28 mouse cellular contexts compared by ENCODE assay signal in the genomic region with DNA sequence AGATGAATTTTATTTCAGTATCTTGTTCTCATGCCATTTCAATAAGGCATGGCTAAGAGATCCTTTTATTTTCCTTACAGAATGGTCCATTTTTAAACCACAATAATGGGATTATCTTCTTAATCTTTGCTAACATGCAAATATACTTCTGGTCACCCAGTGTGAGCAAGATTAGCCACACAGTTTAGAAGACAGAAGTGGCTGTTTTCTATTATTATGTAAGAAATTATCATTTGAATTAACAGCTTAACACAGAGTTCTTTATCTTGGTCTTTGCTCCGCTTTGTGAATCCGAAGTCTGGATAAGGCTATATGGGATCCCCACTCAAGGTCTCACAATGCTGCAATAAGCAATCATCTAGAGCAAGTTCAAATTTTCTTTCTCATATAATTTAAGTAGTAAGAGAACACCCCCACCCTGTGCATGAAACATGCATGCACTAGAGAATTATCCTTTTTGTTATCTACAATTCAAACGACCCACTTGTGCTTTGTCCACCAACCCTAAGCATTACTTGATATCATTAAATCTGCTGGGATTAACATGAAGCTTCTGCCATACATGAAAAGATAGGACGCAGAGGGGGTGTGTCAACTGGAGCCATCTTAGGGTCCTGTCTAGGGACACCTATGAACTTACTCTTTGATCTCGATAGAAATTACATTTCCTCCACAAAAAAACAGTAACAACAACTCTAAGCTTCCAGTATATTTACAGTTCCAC. TPM values are rescaled to one million over a fixed set of nuclear protein-coding genes. Genes with fewer than 3 reads are reported as not detected.
A peak's percentile ranks its signal among the peaks of the same experiment; 100 is the strongest.
DNase-seq lines count a peak whose midpoint lies in the region; ATAC-seq lines count a peak whose summit lies in the region.
"Had no signal": no experiment of that assay in that cellular context is flagged by ENCODE, and none has a peak within 500 bp of the region (broad histone marks: within the 10 kb centered on the region; RNA-seq: fewer than 3 reads in every experiment).

No protein-coding gene starts in this region.

- no peak overlapping the region for H3K4me2 ChIP-seq in forebrain, embryonic 11.5 days (ENCODE audit: low read depth, low read length, severe bottlenecking)
- no peak overlapping the region for H3K4me2 ChIP-seq in forebrain, embryonic 14.5 days (ENCODE audit: low read length)
- H3K4me2 ChIP-seq in midbrain, embryonic 12.5 days (replicated peaks): no peak overlapping the region
- H3K4me2 ChIP-seq in midbrain, embryonic 15.5 days: no peak overlapping the region
- H3K4me2 ChIP-seq: embryonic facial prominence, embryonic 13.5 days; forebrain, embryonic 15.5 days; heart, embryonic 13.5 days; hindbrain, embryonic 13.5 days had no signal

- no peak overlapping the region for H3K9ac ChIP-seq in forebrain, embryonic 11.5 days (ENCODE audit: low read length)
- H3K9ac ChIP-seq in forebrain, embryonic 14.5 days (ENCODE audit: low read length): no peak overlapping the region
- no peak overlapping the region for H3K9ac ChIP-seq in midbrain, embryonic 12.5 days (replicated peaks)
- no peak overlapping the region for H3K9ac ChIP-seq in midbrain, embryonic 15.5 days
- H3K9ac ChIP-seq: embryonic facial prominence, embryonic 13.5 days; forebrain, embryonic 15.5 days; heart, embryonic 13.5 days; hindbrain, embryonic 13.5 days had no signal

- H3K27me3 ChIP-seq in forebrain, embryonic 11.5 days (ENCODE audit: control insufficient read depth, insufficient read depth, low read length): no peaks in the 10 kb centered on the region
- no peaks in the 10 kb centered on the region for H3K27me3 ChIP-seq in forebrain, embryonic 14.5 days (replicated peaks; ENCODE audit: control insufficient read depth, insufficient read depth, low read length)
- peaks cover 20% of the 10 kb centered on the region for H3K27me3 ChIP-seq in midbrain, embryonic 12.5 days
- peaks cover 34% of the 10 kb centered on the region; the same call in 1 of the 2 replicates for H3K27me3 ChIP-seq in midbrain, embryonic 10.5 days (ENCODE audit: low read depth, poor library complexity, severe bottlenecking)
- H3K27me3 ChIP-seq in midbrain, embryonic 15.5 days (replicated peaks): no peaks in the 10 kb centered on the region
- H3K27me3 ChIP-seq: embryonic facial prominence, embryonic 13.5 days; forebrain, embryonic 15.5 days; heart, embryonic 13.5 days; hindbrain, embryonic 13.5 days had no signal

- H3K9me3 ChIP-seq in forebrain, embryonic 11.5 days (ENCODE audit: control insufficient read depth, low read length): no peaks in the 10 kb centered on the region
- H3K9me3 ChIP-seq in forebrain, embryonic 14.5 days (replicated peaks; ENCODE audit: control insufficient read depth, low read length): no peaks in the 10 kb centered on the region
- no peaks in the 10 kb centered on the region for H3K9me3 ChIP-seq in midbrain, embryonic 12.5 days
- 0 out of 2 replicates have a peak, but pooled peaks cover 2% of the 10 kb centered on the region for H3K9me3 ChIP-seq in midbrain, embryonic 10.5 days (replicated peaks)
- no peaks in the 10 kb centered on the region for H3K9me3 ChIP-seq in midbrain, embryonic 15.5 days
- H3K9me3 ChIP-seq: embryonic facial prominence, embryonic 10.5 days; embryonic facial prominence, embryonic 13.5 days; forebrain, embryonic 15.5 days; heart, embryonic 10.5 days; heart, embryonic 13.5 days; hindbrain, embryonic 13.5 days had no signal

- H3K27ac ChIP-seq in forebrain, embryonic 11.5 days (ENCODE audit: low read depth, low read length): no peak overlapping the region
- H3K27ac ChIP-seq in forebrain, embryonic 14.5 days (ENCODE audit: low read depth, low read length): no peak overlapping the region
- peak overlapping the region; percentile 20; the same call in 1 of the 2 replicates for H3K27ac ChIP-seq in midbrain, embryonic 12.5 days (replicated peaks)
- H3K27ac ChIP-seq in midbrain, embryonic 10.5 days (replicated peaks): no peak overlapping the region
- no peak overlapping the region for H3K27ac ChIP-seq in midbrain, embryonic 15.5 days
- H3K27ac ChIP-seq: embryonic facial prominence, embryonic 10.5 days; embryonic facial prominence, embryonic 13.5 days; forebrain, embryonic 15.5 days; heart, adult 2 months; heart, embryonic 10.5 days; heart, embryonic 13.5 days; hindbrain, embryonic 13.5 days had no signal

- no peaks in the 10 kb centered on the region for H3K4me1 ChIP-seq in forebrain, embryonic 11.5 days (replicated peaks; ENCODE audit: control insufficient read depth, insufficient read depth, low read length)
- H3K4me1 ChIP-seq in forebrain, embryonic 14.5 days (ENCODE audit: control insufficient read depth, insufficient read depth, low read length): no peaks in the 10 kb centered on the region
- H3K4me1 ChIP-seq in midbrain, embryonic 12.5 days: 0 out of 2 replicates have a peak, but pooled peaks cover 3% of the 10 kb centered on the region
- peaks cover 10% of the 10 kb centered on the region for H3K4me1 ChIP-seq in midbrain, embryonic 10.5 days
- H3K4me1 ChIP-seq in midbrain, embryonic 15.5 days: no peaks in the 10 kb centered on the region
- H3K4me1 ChIP-seq: embryonic facial prominence, embryonic 10.5 days; embryonic facial prominence, embryonic 13.5 days; forebrain, embryonic 15.5 days; heart, embryonic 10.5 days; heart, embryonic 13.5 days; hindbrain, embryonic 13.5 days had no signal

- no peak overlapping the region for H3K4me3 ChIP-seq in forebrain, embryonic 11.5 days (ENCODE audit: low read depth, low read length)
- no peak overlapping the region for H3K4me3 ChIP-seq in forebrain, embryonic 14.5 days (ENCODE audit: low read depth, low read length)
- no peak overlapping the region for H3K4me3 ChIP-seq in midbrain, embryonic 12.5 days
- no peak overlapping the region for H3K4me3 ChIP-seq in midbrain, embryonic 10.5 days
- no peak overlapping the region for H3K4me3 ChIP-seq in midbrain, embryonic 15.5 days
- H3K4me3 ChIP-seq: embryonic facial prominence, embryonic 10.5 days; embryonic facial prominence, embryonic 13.5 days; erythroblast, embryonic 14.5 days; forebrain, embryonic 15.5 days; heart, adult 2 months; heart, embryonic 10.5 days; heart, embryonic 13.5 days; hindbrain, embryonic 13.5 days had no signal

- 52% methylated on average over 5 of the region's 5 CpGs for WGBS in forebrain, embryonic 11.5 days
- 51% methylated on average over 5 of the region's 5 CpGs for WGBS in forebrain, embryonic 14.5 days
- WGBS in midbrain, embryonic 12.5 days: 24% methylated on average over 5 of the region's 5 CpGs
- WGBS in midbrain, embryonic 10.5 days: 51% methylated on average over 5 of the region's 5 CpGs
- whole genome bisulfite sequencing in midbrain, embryonic 15.5 days: 28% methylated on average over 5 of the region's 5 CpGs

- no peak for DNase-seq in forebrain, embryonic 11.5 days (ENCODE audit: low spot score)
- DNase-seq in forebrain, embryonic 14.5 days (ENCODE audit: low spot score): no peak
- DNase-seq in midbrain, embryonic 10.5 days (ENCODE audit: low spot score): no peak
- DNase-seq in urinary bladder, postnatal 10 days (ENCODE audit: low spot score): no peak
- no peak for DNase-seq in cerebellum, postnatal 14 days
- DNase-seq: adrenal gland, postnatal 10 days; adrenal gland, postnatal 36 days; cerebellum, adult 11 months; cerebellum, adult 2 months; cerebellum, adult 9-11 months; cerebellum, postnatal 36 days; embryo, embryonic 11 days; gastrocnemius, postnatal 10 days; gastrocnemius, postnatal 36 days; heart, adult 2 months; heart, postnatal 14 days had no signal

- H3K36me3 ChIP-seq in forebrain, embryonic 11.5 days (ENCODE audit: control insufficient read depth, insufficient read depth, low read length): no peaks in the 10 kb centered on the region
- H3K36me3 ChIP-seq in forebrain, embryonic 14.5 days (ENCODE audit: control insufficient read depth, insufficient read depth, low read length): no peaks in the 10 kb centered on the region
- H3K36me3 ChIP-seq in midbrain, embryonic 12.5 days: no peaks in the 10 kb centered on the region
- H3K36me3 ChIP-seq in midbrain, embryonic 10.5 days: no peaks in the 10 kb centered on the region
- H3K36me3 ChIP-seq in midbrain, embryonic 15.5 days (replicated peaks): no peaks in the 10 kb centered on the region
- H3K36me3 ChIP-seq: embryonic facial prominence, embryonic 10.5 days; embryonic facial prominence, embryonic 13.5 days; forebrain, embryonic 15.5 days; heart, embryonic 10.5 days; heart, embryonic 13.5 days; hindbrain, embryonic 13.5 days had no signal

- ATAC-seq in forebrain, embryonic 11.5 days (replicated peaks; ENCODE audit: low FRiP score): peak; percentile 66
- ATAC-seq in forebrain, embryonic 14.5 days: no peak
- peak; percentile 92 for ATAC-seq in midbrain, embryonic 12.5 days (ENCODE audit: low FRiP score, low read depth)
- ATAC-seq in midbrain, embryonic 15.5 days (replicated peaks): peak; percentile 65
- ATAC-seq: forebrain, embryonic 15.5 days; hindbrain, embryonic 16.5 days had no signal

RNA-seq across cellular contexts. Expression of gene Krtap21-1, which starts 6.8 kb away (rescaled TPM):
- polyA plus RNA-seq in forebrain, embryonic 11.5 days (2014; fragmentation: Nextera tagmentation; extraction: Ambion mirVana): not detected in 2 replicates
- not detected in 2 replicates for polyA plus RNA-seq in forebrain, embryonic 14.5 days (2014; fragmentation: Nextera tagmentation; extraction: Ambion mirVana)
- not detected in 2 replicates for polyA plus RNA-seq in midbrain, embryonic 12.5 days (2016; fragmentation: Nextera tagmentation; extraction: Ambion mirVana)
- not detected in 2 replicates for polyA plus RNA-seq in midbrain, embryonic 10.5 days (2016; fragmentation: Nextera tagmentation; extraction: Ambion mirVana)
- polyA plus RNA-seq in midbrain, embryonic 15.5 days (2015; fragmentation: Nextera tagmentation; extraction: Ambion mirVana): not detected in 2 replicates
- polyA plus RNA-seq: cerebellum, adult 2 months; cortical plate, adult 2 months; embryonic facial prominence, embryonic 10.5 days; embryonic facial prominence, embryonic 13.5 days; erythroblast, embryonic 14.5 days; forebrain, embryonic 15.5 days; heart, adult 2 months; heart, embryonic 10.5 days; heart, embryonic 13.5 days; heart, embryonic 16.5 days; hindbrain, embryonic 13.5 days; hindbrain, embryonic 16.5 days had no signal

RNA-seq across cellular contexts. Expression of gene Krtap6-2, which starts 9.4 kb away (rescaled TPM):
- polyA plus RNA-seq in forebrain, embryonic 11.5 days (2014; fragmentation: Nextera tagmentation; extraction: Ambion mirVana): not detected in 2 replicates
- not detected in 2 replicates for polyA plus RNA-seq in forebrain, embryonic 14.5 days (2014; fragmentation: Nextera tagmentation; extraction: Ambion mirVana)
- polyA plus RNA-seq in midbrain, embryonic 12.5 days (2016; fragmentation: Nextera tagmentation; extraction: Ambion mirVana): not detected in 2 replicates
- not detected in 2 replicates for polyA plus RNA-seq in midbrain, embryonic 10.5 days (2016; fragmentation: Nextera tagmentation; extraction: Ambion mirVana)
- not detected in 2 replicates for polyA plus RNA-seq in midbrain, embryonic 15.5 days (2015; fragmentation: Nextera tagmentation; extraction: Ambion mirVana)
- polyA plus RNA-seq: cerebellum, adult 2 months; cortical plate, adult 2 months; embryonic facial prominence, embryonic 10.5 days; embryonic facial prominence, embryonic 13.5 days; erythroblast, embryonic 14.5 days; forebrain, embryonic 15.5 days; heart, adult 2 months; heart, embryonic 10.5 days; heart, embryonic 13.5 days; heart, embryonic 16.5 days; hindbrain, embryonic 13.5 days; hindbrain, embryonic 16.5 days had no signal
